Mouse (Mus musculus): ENCODE measurements around the gene Arhgap18. TPM values are rescaled to one million over a fixed set of nuclear protein-coding genes. Genes with fewer than 3 reads are reported as not detected.
A peak's percentile ranks its signal among the peaks of the same experiment; 100 is the strongest.

Gene Arhgap18
- polyA plus RNA-seq, 1 experiment = 2.0 TPM

DNA sequence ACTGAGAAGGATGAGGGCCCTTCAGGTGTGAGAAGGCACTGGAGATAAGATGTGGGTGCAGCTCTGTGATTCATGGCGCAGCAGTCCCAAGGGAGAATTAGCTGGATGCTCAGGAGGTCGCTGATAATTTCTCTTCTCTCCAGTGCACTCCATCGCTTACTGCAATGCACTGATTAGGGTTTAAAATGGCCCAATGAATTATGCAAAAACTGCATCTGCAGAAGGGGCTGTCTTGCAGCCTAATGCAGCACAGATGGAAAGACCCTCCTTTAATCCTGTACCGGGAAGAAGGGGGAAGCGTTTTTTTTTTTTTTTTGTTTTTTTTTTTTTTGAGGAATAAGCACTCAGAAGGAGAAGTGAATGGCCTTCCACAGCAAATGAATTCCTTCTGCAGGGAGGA lies 74.1 kb downstream of the Arhgap18 start:
- Histone ChIP-seq H3ac (ENCODE audit: control insufficient read depth, insufficient read length, low read depth) (no peak overlapping the region), H3K79me2 (ENCODE audit: control insufficient read depth, insufficient read depth) (no peaks in the 10 kb centered on the region), H3K27me3 (ENCODE audit: control insufficient read depth, insufficient read depth, insufficient read length) (no peaks in the 10 kb centered on the region), H3K79me3 (ENCODE audit: low read depth) (no peaks in the 10 kb centered on the region), H3K36me3 (ENCODE audit: control insufficient read depth, insufficient read depth) (no peaks in the 10 kb centered on the region), H3K4me3 (ENCODE audit: insufficient read depth, poor library complexity, severe bottlenecking) (no peak overlapping the region)
- TF ChIP-seq MYOD1 (IDR thresholded peaks at IDR 0.05; ENCODE audit: control insufficient read depth, insufficient read length, low read depth) = no peak
- TF ChIP-seq CTCF (IDR thresholded peaks at IDR 0.05; ENCODE audit: control insufficient read depth, insufficient read depth, insufficient read length) = no peak
- no peak for TF ChIP-seq MAX (IDR thresholded peaks at IDR 0.05)
- no peak for TF ChIP-seq CEBPB (IDR thresholded peaks at IDR 0.05; ENCODE audit: low read depth)
- no peak for TF ChIP-seq MYOG (IDR thresholded peaks at IDR 0.05; ENCODE audit: control insufficient read depth, extremely low read depth, insufficient read length)
- no peak for TF ChIP-seq USF1 (IDR thresholded peaks at IDR 0.05; ENCODE audit: low read depth)
- no peak for TF ChIP-seq FOSL1 (IDR thresholded peaks at IDR 0.05; ENCODE audit: insufficient read depth, low read length, poor library complexity, severe bottlenecking)

DNA sequence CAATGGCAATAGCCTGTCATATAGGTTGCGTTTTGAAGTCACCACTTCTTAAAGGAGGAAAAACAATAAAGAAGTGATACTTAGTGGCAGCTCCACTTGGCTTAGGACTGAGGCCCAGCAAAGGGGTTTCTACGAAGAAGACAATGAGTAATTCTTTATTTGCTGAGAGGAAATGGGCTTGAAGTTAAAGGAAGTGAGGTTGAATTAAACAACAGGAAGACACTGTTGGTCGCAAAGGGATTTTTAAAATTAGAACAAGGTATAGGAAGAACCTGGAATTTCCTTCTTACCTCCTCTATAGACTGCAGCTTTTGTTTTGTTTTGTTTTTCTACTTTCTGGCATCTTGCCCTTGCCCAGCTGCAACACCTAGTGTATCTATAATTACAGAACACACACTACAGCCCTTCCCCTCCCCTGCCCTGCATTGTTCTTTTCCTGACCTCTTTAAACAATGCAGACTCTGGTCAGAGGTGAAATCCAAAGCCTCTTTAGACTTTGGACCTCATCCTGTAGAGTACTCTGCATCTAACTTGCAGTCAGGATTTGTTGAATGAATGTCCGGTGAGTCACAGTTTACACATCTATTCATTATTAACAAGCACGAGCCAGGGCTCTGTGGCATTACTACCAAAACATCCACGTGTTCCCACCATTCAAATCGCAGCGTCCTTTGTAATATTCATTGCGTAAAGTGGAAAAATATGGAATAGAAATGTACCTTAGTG lies 75.4 kb downstream of the Arhgap18 start:
- no peak for TF ChIP-seq MYOG (IDR thresholded peaks at IDR 0.05; ENCODE audit: control insufficient read depth, extremely low read depth, insufficient read length)
- TF ChIP-seq FOSL1 (IDR thresholded peaks at IDR 0.05; ENCODE audit: insufficient read depth, low read length, poor library complexity, severe bottlenecking) = peak; percentile 84
- TF ChIP-seq CTCF (IDR thresholded peaks at IDR 0.05; ENCODE audit: control insufficient read depth, insufficient read depth, insufficient read length) = no peak
- TF ChIP-seq CEBPB (IDR thresholded peaks at IDR 0.05; ENCODE audit: low read depth) = peak; percentile 52
- no peak for TF ChIP-seq MYOD1 (IDR thresholded peaks at IDR 0.05; ENCODE audit: control insufficient read depth, insufficient read length, low read depth)
- peak; percentile 56 for TF ChIP-seq USF1 (IDR thresholded peaks at IDR 0.05; ENCODE audit: low read depth)
- TF ChIP-seq MAX (IDR thresholded peaks at IDR 0.05) = peak; percentile 98

DNA sequence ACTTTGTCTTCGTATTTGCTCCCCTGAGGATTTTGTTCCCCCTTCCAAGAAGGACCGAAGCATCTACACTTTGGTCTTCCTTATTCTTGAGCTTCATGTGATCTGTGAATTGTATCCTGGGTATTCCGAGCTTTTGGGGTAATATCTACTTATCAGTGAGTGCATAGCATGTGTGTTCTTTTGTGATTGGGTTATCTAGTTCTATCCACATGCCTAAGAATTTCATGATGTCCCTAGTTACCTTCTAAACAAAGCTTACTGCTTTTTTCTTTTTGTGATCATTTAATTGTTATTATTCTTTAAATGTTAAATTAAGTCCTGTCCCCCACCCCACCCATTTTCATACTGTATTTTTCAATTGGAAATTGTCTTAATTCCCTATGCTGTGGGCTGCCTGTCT lies 78.8 kb downstream of the Arhgap18 start:
- no peak overlapping the region for H3K4me3 ChIP-seq (ENCODE audit: insufficient read depth, poor library complexity, severe bottlenecking)

More for the DNA sequence above, 75.4 kb downstream of the Arhgap18 start:
- H3ac ChIP-seq (ENCODE audit: control insufficient read depth, insufficient read length, low read depth) = no peak overlapping the region
- H3K27me3 ChIP-seq (ENCODE audit: control insufficient read depth, insufficient read depth, insufficient read length) = no peaks in the 10 kb centered on the region
- H3K36me3 ChIP-seq (ENCODE audit: control insufficient read depth, insufficient read depth) = no peaks in the 10 kb centered on the region
- H3K79me2 ChIP-seq (ENCODE audit: control insufficient read depth, insufficient read depth) = no peaks in the 10 kb centered on the region
- H3K4me3 ChIP-seq (ENCODE audit: insufficient read depth, poor library complexity, severe bottlenecking) = no peak overlapping the region
- H3K79me3 ChIP-seq (ENCODE audit: low read depth) = no peaks in the 10 kb centered on the region

DNA sequence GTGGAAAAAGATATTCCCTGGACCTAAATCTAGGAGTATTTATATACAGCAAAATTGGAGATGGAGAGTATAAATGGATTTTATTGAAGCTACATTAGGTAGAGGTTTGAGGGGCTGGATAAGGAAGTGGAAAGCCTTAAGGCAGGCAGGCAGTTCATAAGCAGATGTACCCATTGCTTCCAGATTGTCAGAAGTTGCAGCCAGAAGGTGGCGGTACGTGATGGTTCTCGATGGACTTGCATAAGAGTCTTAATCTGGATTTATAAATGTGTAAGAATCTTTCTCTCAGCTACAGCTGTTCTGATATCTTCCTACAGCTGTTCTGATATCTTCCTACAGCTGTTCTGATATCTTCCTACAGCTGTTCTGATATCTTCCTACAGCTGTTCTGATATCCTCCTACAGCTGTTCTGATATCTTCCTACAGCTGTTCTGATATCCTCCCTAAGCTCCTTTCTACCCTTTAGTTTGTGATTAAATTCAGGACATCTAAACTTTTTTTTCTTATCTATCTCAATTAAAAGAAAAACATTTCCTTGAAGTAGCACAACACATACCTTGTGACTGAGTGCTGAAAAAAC lies 79.5 kb downstream of the Arhgap18 start:
- H3K79me3 ChIP-seq (ENCODE audit: low read depth) = no peaks in the 10 kb centered on the region
- TF ChIP-seq FOSL1 (IDR thresholded peaks at IDR 0.05; ENCODE audit: insufficient read depth, low read length, poor library complexity, severe bottlenecking) (no peak), CEBPB (IDR thresholded peaks at IDR 0.05; ENCODE audit: low read depth) (no peak), MAX (IDR thresholded peaks at IDR 0.05) (no peak), MYOD1 (IDR thresholded peaks at IDR 0.05; ENCODE audit: control insufficient read depth, insufficient read length, low read depth) (no peak), MYOG (IDR thresholded peaks at IDR 0.05; ENCODE audit: control insufficient read depth, extremely low read depth, insufficient read length) (no peak), USF1 (IDR thresholded peaks at IDR 0.05; ENCODE audit: low read depth) (no peak), CTCF (IDR thresholded peaks at IDR 0.05; ENCODE audit: control insufficient read depth, insufficient read depth, insufficient read length) (no peak)
- no peak overlapping the region for H3K4me3 ChIP-seq (ENCODE audit: insufficient read depth, poor library complexity, severe bottlenecking)
- H3K36me3 ChIP-seq (ENCODE audit: control insufficient read depth, insufficient read depth) = no peaks in the 10 kb centered on the region
- H3ac ChIP-seq (ENCODE audit: control insufficient read depth, insufficient read length, low read depth) = no peak overlapping the region
- H3K79me2 ChIP-seq (ENCODE audit: control insufficient read depth, insufficient read depth) = no peaks in the 10 kb centered on the region
- H3K27me3 ChIP-seq (ENCODE audit: control insufficient read depth, insufficient read depth, insufficient read length) = no peaks in the 10 kb centered on the region

More for the DNA sequence above, 78.8 kb downstream of the Arhgap18 start:
- Histone ChIP-seq H3K79me3 (ENCODE audit: low read depth) (no peaks in the 10 kb centered on the region), H3K27me3 (ENCODE audit: control insufficient read depth, insufficient read depth, insufficient read length) (no peaks in the 10 kb centered on the region), H3ac (ENCODE audit: control insufficient read depth, insufficient read length, low read depth) (no peak overlapping the region), H3K79me2 (ENCODE audit: control insufficient read depth, insufficient read depth) (no peaks in the 10 kb centered on the region), H3K36me3 (ENCODE audit: control insufficient read depth, insufficient read depth) (no peaks in the 10 kb centered on the region)
- TF ChIP-seq MYOG (IDR thresholded peaks at IDR 0.05; ENCODE audit: control insufficient read depth, extremely low read depth, insufficient read length) (no peak), MYOD1 (IDR thresholded peaks at IDR 0.05; ENCODE audit: control insufficient read depth, insufficient read length, low read depth) (no peak), USF1 (IDR thresholded peaks at IDR 0.05; ENCODE audit: low read depth) (no peak), CTCF (IDR thresholded peaks at IDR 0.05; ENCODE audit: control insufficient read depth, insufficient read depth, insufficient read length) (no peak), FOSL1 (IDR thresholded peaks at IDR 0.05; ENCODE audit: insufficient read depth, low read length, poor library complexity, severe bottlenecking) (no peak), CEBPB (IDR thresholded peaks at IDR 0.05; ENCODE audit: low read depth) (no peak), MAX (IDR thresholded peaks at IDR 0.05) (no peak)

DNA sequence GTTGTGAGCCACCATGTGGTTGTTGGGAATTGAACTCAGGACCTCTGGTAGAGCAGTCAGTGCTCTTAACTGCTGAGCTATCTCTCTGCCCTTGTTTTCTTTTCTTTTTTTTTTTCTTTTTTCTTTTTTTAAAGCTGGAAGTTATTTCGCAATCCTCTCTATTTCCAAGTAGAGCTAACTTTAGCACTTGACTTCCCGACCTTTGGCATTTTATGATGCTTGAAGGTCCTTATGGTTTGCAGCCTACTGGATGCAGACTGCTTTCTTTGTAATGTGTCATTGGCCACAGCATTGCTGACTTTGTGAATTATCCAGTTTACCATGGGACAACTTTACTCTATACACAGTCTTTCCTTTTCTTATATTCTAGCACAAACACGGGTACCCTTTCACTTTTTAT lies 80.2 kb downstream of the Arhgap18 start:
- TF ChIP-seq CEBPB (IDR thresholded peaks at IDR 0.05; ENCODE audit: low read depth) (peak; percentile 93), FOSL1 (IDR thresholded peaks at IDR 0.05; ENCODE audit: insufficient read depth, low read length, poor library complexity, severe bottlenecking) (no peak)
- no peaks in the 10 kb centered on the region for H3K27me3 ChIP-seq (ENCODE audit: control insufficient read depth, insufficient read depth, insufficient read length)

More for the DNA sequence above, 80.2 kb downstream of the Arhgap18 start:
- H3K36me3 ChIP-seq (ENCODE audit: control insufficient read depth, insufficient read depth) = no peaks in the 10 kb centered on the region
- no peak overlapping the region for H3ac ChIP-seq (ENCODE audit: control insufficient read depth, insufficient read length, low read depth)
- H3K79me3 ChIP-seq (ENCODE audit: low read depth) = no peaks in the 10 kb centered on the region
- H3K4me3 ChIP-seq (ENCODE audit: insufficient read depth, poor library complexity, severe bottlenecking) = no peak overlapping the region
- H3K79me2 ChIP-seq (ENCODE audit: control insufficient read depth, insufficient read depth) = no peaks in the 10 kb centered on the region
